Mouse (Mus musculus) c-Kit-positive CD71-negative TER-119-negative erythroid progenitor cells, embryonic 14.5 days (primary cell): Measurements from ENCODE around the gene Snx8.

Experiments used
- DNase-seq: peaks from one replicate; pipeline ENCODE4 v3.0.0-alpha.2; 2013; ENCODE audit warnings: low read depth

Snx8 gene

GRCm38 (mm10) chr5:140388588-140389576, at the start of gene Snx8:
TSS of gene Snx8 (minus strand) at chr5:140389262.
- peak; percentile 92 for DNase-seq

- DNase-seq = no peak
Observed at GRCm38 (mm10) chr5:140425016-140425783, 36.1 kb upstream of the Snx8 start.

GRCm38 (mm10) chr5:140420616-140421015, 31.6 kb upstream of the Snx8 start:
- DNase-seq = no peak

GRCm38 (mm10) chr5:140419442-140420080, 30.5 kb upstream of the Snx8 start:
- no peak for DNase-seq

- DNase-seq = peak; percentile 81
Observed at GRCm38 (mm10) chr5:140418489-140419441, 29.7 kb upstream of the Snx8 start, which contains the start of gene Eif3b. TSS of gene Eif3b (plus strand) at chr5:140419328.

- DNase-seq = peak; percentile 17
Observed at GRCm38 (mm10) chr5:140418106-140418488, 29.0 kb upstream of the Snx8 start.

- DNase-seq = no peak
Observed at GRCm38 (mm10) chr5:140414647-140415046, 25.6 kb upstream of the Snx8 start.

- DNase-seq = peak; percentile 67
Observed at GRCm38 (mm10) chr5:140411339-140411738, 22.3 kb upstream of the Snx8 start.

GRCm38 (mm10) chr5:140408801-140409200, 19.7 kb upstream of the Snx8 start:
- no peak for DNase-seq

GRCm38 (mm10) chr5:140406666-140407065, 17.6 kb upstream of the Snx8 start:
- no peak for DNase-seq

GRCm38 (mm10) chr5:140405126-140405525, 16.1 kb upstream of the Snx8 start:
- no peak for DNase-seq

- DNase-seq = no peak
Observed at GRCm38 (mm10) chr5:140402640-140403270, 13.7 kb upstream of the Snx8 start.

- peak; percentile 34 for DNase-seq
Observed at GRCm38 (mm10) chr5:140396166-140396940, 7.3 kb upstream of the Snx8 start.

GRCm38 (mm10) chr5:140392701-140393100, 3.6 kb upstream of the Snx8 start:
- no peak for DNase-seq

GRCm38 (mm10) chr5:140391981-140392380, 2.9 kb upstream of the Snx8 start:
- DNase-seq = no peak

GRCm38 (mm10) chr5:140391435-140391834, 2.4 kb upstream of the Snx8 start:
- no peak for DNase-seq

- DNase-seq = no peak
Observed at GRCm38 (mm10) chr5:140389647-140390046, 585 bp upstream of the Snx8 start.

- no peak for DNase-seq
Observed at GRCm38 (mm10) chr5:140387816-140388510, 1.1 kb downstream of the Snx8 start.

GRCm38 (mm10) chr5:140387236-140387635, 1.8 kb downstream of the Snx8 start:
- no peak for DNase-seq
